Comparison of ENCODE assay signal across 21 mouse cellular contexts in genomic region chr2:112391346-112392000, GRCm38 (mm10). TPM values are rescaled to one million over a fixed set of nuclear protein-coding genes. Genes with fewer than 3 reads are reported as not detected.
DNase-seq lines count a peak whose midpoint lies in the region; ATAC-seq and TF ChIP-seq lines count a peak whose summit lies in the region.
"Had no signal": no experiment of that assay in that cellular context is flagged by ENCODE, and none has a peak within 500 bp of the region (broad histone marks: within the 10 kb centered on the region; RNA-seq: fewer than 3 reads in every experiment).

No protein-coding gene starts in this region.

- no peaks in the 10 kb centered on the region for H3K36me3 ChIP-seq in liver, embryonic 16.5 days (ENCODE audit: control insufficient read depth, insufficient read depth)
- no peaks in the 10 kb centered on the region for H3K36me3 ChIP-seq in liver, embryonic 12.5 days
- no peaks in the 10 kb centered on the region for H3K36me3 ChIP-seq in stomach, embryonic 14.5 days (ENCODE audit: control insufficient read depth, insufficient read depth, low read length)
- H3K36me3 ChIP-seq in forebrain, embryonic 14.5 days (ENCODE audit: control insufficient read depth, insufficient read depth, low read length): no peaks in the 10 kb centered on the region
- no peaks in the 10 kb centered on the region for H3K36me3 ChIP-seq in forebrain, postnatal 0 days (ENCODE audit: insufficient read depth)
- H3K36me3 ChIP-seq: embryonic facial prominence, embryonic 15.5 days; intestine, embryonic 15.5 days had no signal

- DNase-seq in frontal cortex, postnatal 10 days (ENCODE audit: low spot score in 2 of 2): no peak
- peak; percentile 96 for DNase-seq in gonadal fat pad, adult 2 months (ENCODE audit: low read depth)
- no peak for DNase-seq in forebrain, embryonic 14.5 days (ENCODE audit: low spot score)
- DNase-seq in forebrain, postnatal 0 days: no peak
- DNase-seq: adrenal gland, adult 8-10 months; heart, adult 2 months; heart, postnatal 4 days; liver; liver, postnatal 0 days; lung, postnatal 14 days; thymus, adult 2 months; thymus, postnatal 4 days had no signal

- no peak overlapping the region for H3K9ac ChIP-seq in liver, embryonic 16.5 days (ENCODE audit: low read depth, low read length)
- H3K9ac ChIP-seq in liver, embryonic 12.5 days: no peak overlapping the region
- H3K9ac ChIP-seq in stomach, embryonic 14.5 days (replicated peaks; ENCODE audit: low read depth, low read length): no peak overlapping the region
- no peak overlapping the region for H3K9ac ChIP-seq in forebrain, embryonic 14.5 days (ENCODE audit: low read length)
- no peak overlapping the region for H3K9ac ChIP-seq in forebrain, postnatal 0 days
- H3K9ac ChIP-seq: embryonic facial prominence, embryonic 15.5 days; hindbrain, embryonic 14.5 days; intestine, embryonic 15.5 days; liver, postnatal 0 days had no signal

- H3K9me3 ChIP-seq in liver, embryonic 16.5 days (replicated peaks; ENCODE audit: control insufficient read depth, low read length): no peaks in the 10 kb centered on the region
- H3K9me3 ChIP-seq in liver, embryonic 12.5 days (replicated peaks): no peaks in the 10 kb centered on the region
- no peaks in the 10 kb centered on the region for H3K9me3 ChIP-seq in stomach, embryonic 14.5 days (ENCODE audit: control insufficient read depth, low read depth, low read length)
- no peaks in the 10 kb centered on the region for H3K9me3 ChIP-seq in forebrain, embryonic 14.5 days (replicated peaks; ENCODE audit: control insufficient read depth, low read length)
- no peaks in the 10 kb centered on the region for H3K9me3 ChIP-seq in forebrain, postnatal 0 days (ENCODE audit: low read length)
- H3K9me3 ChIP-seq: embryonic facial prominence, embryonic 15.5 days; forebrain, embryonic 10.5 days; intestine, embryonic 15.5 days had no signal

- H3K4me3 ChIP-seq in liver, embryonic 16.5 days (ENCODE audit: low read depth, low read length): no peak overlapping the region
- no peak overlapping the region for H3K4me3 ChIP-seq in liver, embryonic 12.5 days
- H3K4me3 ChIP-seq in stomach, embryonic 14.5 days (ENCODE audit: low read depth, low read length): no peak overlapping the region
- H3K4me3 ChIP-seq in forebrain, embryonic 14.5 days (ENCODE audit: low read depth, low read length): no peak overlapping the region
- H3K4me3 ChIP-seq in forebrain, postnatal 0 days (ENCODE audit: low read depth, low read length): no peak overlapping the region
- H3K4me3 ChIP-seq: embryonic facial prominence, embryonic 15.5 days; forebrain, embryonic 10.5 days; heart, adult 2 months; intestine, embryonic 15.5 days had no signal

- TF ChIP-seq CTCF in forebrain, postnatal 0 days (IDR thresholded peaks at IDR 0.05; ENCODE audit: low read depth): no peak

- no peaks in the 10 kb centered on the region for H3K27me3 ChIP-seq in liver, embryonic 16.5 days (ENCODE audit: control insufficient read depth, insufficient read depth, low read depth, low read length)
- H3K27me3 ChIP-seq in liver, embryonic 12.5 days (replicated peaks): no peaks in the 10 kb centered on the region
- no peaks in the 10 kb centered on the region for H3K27me3 ChIP-seq in stomach, embryonic 14.5 days (ENCODE audit: control insufficient read depth, insufficient read depth, low read length)
- no peaks in the 10 kb centered on the region for H3K27me3 ChIP-seq in forebrain, embryonic 14.5 days (replicated peaks; ENCODE audit: control insufficient read depth, insufficient read depth, low read length)
- no peaks in the 10 kb centered on the region for H3K27me3 ChIP-seq in forebrain, postnatal 0 days (ENCODE audit: insufficient read depth, low read length)
- H3K27me3 ChIP-seq: embryonic facial prominence, embryonic 15.5 days; intestine, embryonic 15.5 days had no signal

- H3K4me1 ChIP-seq in liver, embryonic 16.5 days (ENCODE audit: control insufficient read depth, low read depth, low read length): peaks cover 4% of the 10 kb centered on the region
- H3K4me1 ChIP-seq in liver, embryonic 12.5 days: peaks cover 18% of the 10 kb centered on the region
- H3K4me1 ChIP-seq in stomach, embryonic 14.5 days (ENCODE audit: control insufficient read depth, insufficient read depth, low read length): no peaks in the 10 kb centered on the region
- no peaks in the 10 kb centered on the region for H3K4me1 ChIP-seq in forebrain, embryonic 14.5 days (ENCODE audit: control insufficient read depth, insufficient read depth, low read length)
- H3K4me1 ChIP-seq in forebrain, postnatal 0 days (ENCODE audit: insufficient read depth): no peaks in the 10 kb centered on the region
- H3K4me1 ChIP-seq: embryonic facial prominence, embryonic 15.5 days; forebrain, embryonic 10.5 days; intestine, embryonic 15.5 days had no signal

- no peak overlapping the region for H3K27ac ChIP-seq in liver, embryonic 16.5 days (ENCODE audit: low read length)
- no peak overlapping the region for H3K27ac ChIP-seq in liver, embryonic 12.5 days
- H3K27ac ChIP-seq in stomach, embryonic 14.5 days (ENCODE audit: low read length): no peak overlapping the region
- no peak overlapping the region for H3K27ac ChIP-seq in forebrain, embryonic 14.5 days (ENCODE audit: low read depth, low read length)
- no peak overlapping the region for H3K27ac ChIP-seq in forebrain, postnatal 0 days (ENCODE audit: low read depth, low read length)
- H3K27ac ChIP-seq: embryonic facial prominence, embryonic 15.5 days; forebrain, embryonic 10.5 days; heart, adult 2 months; hindbrain, embryonic 14.5 days; intestine, embryonic 15.5 days had no signal

- peak; percentile 57 for ATAC-seq in frontal cortex, adult (ENCODE audit: low TSS enrichment)
- peak; percentile 30; the same call in 1 of the 2 replicates for ATAC-seq in liver, embryonic 16.5 days (ENCODE audit: low read depth)
- ATAC-seq in liver, embryonic 12.5 days: no peak
- 0 out of 2 replicates have a peak, but pooled peaks have one; percentile 23 for ATAC-seq in stomach, embryonic 14.5 days (ENCODE audit: insufficient number of reproducible peaks, insufficient read depth, low FRiP score, low read depth)
- no peak for ATAC-seq in forebrain, embryonic 14.5 days
- ATAC-seq in forebrain, postnatal 0 days: no peak
- ATAC-seq: CD4-positive, CD25-positive, alpha-beta regulatory T cell, adult 4 months; intestine, embryonic 15.5 days; liver, postnatal 0 days had no signal

- 76% methylated on average over 4 of the region's 4 CpGs for whole genome bisulfite sequencing in liver, embryonic 16.5 days (ENCODE audit: insufficient replicate concordance)
- WGBS in liver, embryonic 12.5 days (ENCODE audit: insufficient replicate concordance): 78% methylated on average over 4 of the region's 4 CpGs
- 70% methylated on average over 4 of the region's 4 CpGs for WGBS in stomach, embryonic 14.5 days
- WGBS in forebrain, embryonic 14.5 days: 95% methylated on average over 4 of the region's 4 CpGs
- WGBS in forebrain, postnatal 0 days: 86% methylated on average over 4 of the region's 4 CpGs

- no peak overlapping the region for H3K4me2 ChIP-seq in liver, embryonic 16.5 days (ENCODE audit: low read depth, low read length)
- H3K4me2 ChIP-seq in liver, embryonic 12.5 days: no peak overlapping the region
- H3K4me2 ChIP-seq in stomach, embryonic 14.5 days (replicated peaks; ENCODE audit: low read depth, low read length): no peak overlapping the region
- H3K4me2 ChIP-seq in forebrain, embryonic 14.5 days (ENCODE audit: low read length): no peak overlapping the region
- no peak overlapping the region for H3K4me2 ChIP-seq in forebrain, postnatal 0 days (ENCODE audit: low read depth)
- H3K4me2 ChIP-seq: embryonic facial prominence, embryonic 15.5 days; hindbrain, embryonic 14.5 days; intestine, embryonic 15.5 days had no signal

RNA-seq across cellular contexts. Expression of gene Katnbl1, which starts 12.5 kb away (rescaled TPM):
- polyA plus RNA-seq in liver, embryonic 16.5 days (2015; fragmentation: Nextera tagmentation; extraction: Ambion mirVana): 14.4 and 17.1 TPM in 2 replicates
- polyA plus RNA-seq in liver, embryonic 12.5 days (2016; fragmentation: Nextera tagmentation; extraction: Ambion mirVana): 25.9 and 29.1 TPM in 2 replicates
- polyA plus RNA-seq in gonadal fat pad, adult 2 months (2012; rRNA removed): 3.8 and 3.9 TPM in 2 replicates
- polyA plus RNA-seq in stomach, embryonic 14.5 days (2014; fragmentation: Nextera tagmentation; extraction: Ambion mirVana): 47.7 and 49.3 TPM in 2 replicates
- polyA plus RNA-seq in forebrain, embryonic 14.5 days (2014; fragmentation: Nextera tagmentation; extraction: Ambion mirVana): 48.4 and 54.5 TPM in 2 replicates
- 22.2 and 23.9 TPM in 2 replicates for total RNA-seq in forebrain, postnatal 0 days (2014; rRNA removed)
- 22.1 and 24.3 TPM in 2 replicates for polyA plus RNA-seq in forebrain, postnatal 0 days (2015; fragmentation: Nextera tagmentation; extraction: Ambion mirVana)

RNA-seq across cellular contexts. Expression of gene Emc4, which starts 23.6 kb away (rescaled TPM):
- 40.0 and 40.7 TPM in 2 replicates for polyA plus RNA-seq in liver, embryonic 16.5 days (2015; fragmentation: Nextera tagmentation; extraction: Ambion mirVana)
- 50.6 and 53.4 TPM in 2 replicates for polyA plus RNA-seq in liver, embryonic 12.5 days (2016; fragmentation: Nextera tagmentation; extraction: Ambion mirVana)
- 133 and 158 TPM in 2 replicates for polyA plus RNA-seq in gonadal fat pad, adult 2 months (2012; rRNA removed)
- 90.8 and 98.1 TPM in 2 replicates for polyA plus RNA-seq in stomach, embryonic 14.5 days (2014; fragmentation: Nextera tagmentation; extraction: Ambion mirVana)
- polyA plus RNA-seq in forebrain, embryonic 14.5 days (2014; fragmentation: Nextera tagmentation; extraction: Ambion mirVana): 165 and 170 TPM in 2 replicates
- 92.5 and 96.0 TPM in 2 replicates for total RNA-seq in forebrain, postnatal 0 days (2014; rRNA removed)
- 216 and 251 TPM in 2 replicates for polyA plus RNA-seq in forebrain, postnatal 0 days (2015; fragmentation: Nextera tagmentation; extraction: Ambion mirVana)

Comparison
In these comparisons a context has a peak if more than half of its experiments do, and no peak if none do; other contexts are left out.
1. ATAC-seq: peak in frontal cortex, adult (single experiment), liver, embryonic 16.5 days (single experiment) and stomach, embryonic 14.5 days (single experiment); none in liver, embryonic 12.5 days (single experiment), forebrain, embryonic 14.5 days (single experiment) and forebrain, postnatal 0 days (single experiment).